Mouse (Mus musculus) heart, adult 2 months (tissue): Measurements from ENCODE around the gene Enpep.

Source experiments
- CTCF ChIP-seq: fragments of 200-600 bp; IDR thresholded peaks from 2 replicates; pipeline ENCODE4 v1.8.1; 2022; ENCODE audit warnings: antibody characterized with exemption, mild to moderate bottlenecking, moderate library complexity
- EP300 ChIP-seq: fragments of 200-500 bp; IDR thresholded peaks from 2 replicates; pipeline ENCODE4 v1.6.1; 2011; ENCODE audit warnings: low read depth, low read length, control low read depth; ENCODE audit not compliant: insufficient read depth

- no peak for TF ChIP-seq CTCF
- no peak for TF ChIP-seq EP300
Observed at GRCm38 (mm10) chr3:129270044-129270443, 62.5 kb downstream of the Enpep start.
